Mouse (Mus musculus) heart, embryonic 14.5 days (tissue): ENCODE results near the gene Myo15b. TPM values are rescaled to one million over a fixed set of nuclear protein-coding genes. Genes with fewer than 3 reads are reported as not detected.

Source experiments
- ATAC-seq: fragments of 200-750 bp; cut with Nextera tagmentation; 2 replicates; pipeline ENCODE4 v1.8.0; 2017; ENCODE audit warnings: low read depth, moderate TSS enrichment; ENCODE audit not compliant: insufficient number of reproducible peaks, insufficient read depth, low FRiP score
- H3K27ac ChIP-seq, 2 experiments: fragments of 200-500 bp in 1 of 2; fragments of 300-500 bp in 1 of 2; sonication (generic) in 1 of 2; replicated peaks in 1 of 2; 2 replicates each; pipeline ENCODE4 v1.5.1; 2012 to 2014; ENCODE audit warnings: low read depth in 2 of 2, low read length in 2 of 2, control low read depth in 1 of 2, mild to moderate bottlenecking in 1 of 2, mixed read lengths in 1 of 2; ENCODE audit not compliant: control insufficient read depth in 1 of 2, insufficient read depth in 1 of 2
- H3K27me3 ChIP-seq: fragments of 300-500 bp; sonication (generic); 2 replicates; pipeline ENCODE4 v1.6.1; 2014; ENCODE audit warnings: mild to moderate bottlenecking, low read length, control low read depth; ENCODE audit not compliant: control insufficient read depth, insufficient read depth
- H3K36me3 ChIP-seq: fragments of 300-500 bp; sonication (generic); 2 replicates; pipeline ENCODE4 v1.6.1; 2014; ENCODE audit warnings: mild to moderate bottlenecking, control low read depth, low read length, mixed read lengths; ENCODE audit not compliant: control insufficient read depth, insufficient read depth
- H3K4me1 ChIP-seq, 2 experiments: fragments of 200-500 bp in 1 of 2; fragments of 300-500 bp in 1 of 2; sonication (generic) in 1 of 2; 2 replicates each; pipeline ENCODE4 v1.6.1; 2012 to 2014; ENCODE audit warnings: low read length in 2 of 2, control low read depth in 1 of 2, mixed read lengths in 1 of 2; ENCODE audit not compliant: control insufficient read depth in 2 of 2, insufficient read depth in 2 of 2
- H3K4me2 ChIP-seq: fragments of 300-500 bp; sonication (generic); 2 replicates; pipeline ENCODE4 v1.6.1; 2014; ENCODE audit warnings: mild to moderate bottlenecking, low read length
- H3K4me3 ChIP-seq, 2 experiments: fragments of 200-500 bp in 1 of 2; fragments of 300-500 bp in 1 of 2; sonication (generic) in 1 of 2; 2 replicates each; pipeline ENCODE4 v1.5.1; 2012 to 2014; ENCODE audit warnings: low read length in 2 of 2, mild to moderate bottlenecking in 2 of 2, control low read depth in 1 of 2, low read depth in 1 of 2, moderate library complexity in 1 of 2; ENCODE audit not compliant: control insufficient read depth in 1 of 2, insufficient read depth in 1 of 2
- H3K9ac ChIP-seq: fragments of 300-500 bp; sonication (generic); 2 replicates; pipeline ENCODE4 v1.6.1; 2014; ENCODE audit warnings: mild to moderate bottlenecking, low read length
- H3K9me3 ChIP-seq: fragments of 300-500 bp; sonication (generic); 2 replicates; pipeline ENCODE4 v1.6.1; 2016; ENCODE audit warnings: low read length, control low read depth; ENCODE audit not compliant: control insufficient read depth
- WGBS: fragments of 180-500 bp; shearing (Covaris S2); extraction: QIAGEN DNeasy Blood & Tissue Kit; methylation state at CpG from one replicate; pipeline ENCODE4 v1.1.7; 2014; 5-methylcytosine and 5-hydroxymethylcytosine counted together
- polyA plus RNA-seq: library from polyadenylated mRNA; unstranded; fragments of >200 nt; fragmentation: Nextera tagmentation; extraction: Ambion mirVana; gene quantifications from 2 replicates; pipeline ENCODE4 v1.2.1, GENCODE M21; 2014

Myo15b gene
- polyA plus RNA-seq, 1 experiment from 2014 or later = 0.22 TPM

GRCm38 (mm10) chr11:115888020-115888419, 29.8 kb downstream of the Myo15b start:
- Histone ChIP-seq H3K4me3 (no peak overlapping the region), H3K4me2 (no peak overlapping the region), H3K36me3 (peaks cover 6% of the 10 kb centered on the region; the same call in 1 of the 2 replicates), H3K27me3 (peaks cover 3% of the 10 kb centered on the region), H3K4me1 (peaks cover 2 to 5% of the 10 kb centered on the region in 2 experiments; a peak in 2 of 4 replicates), H3K9me3 (no peaks in the 10 kb centered on the region), H3K9ac (no peak overlapping the region), H3K27ac (no peak overlapping the region)
- no peak for ATAC-seq
- 91% methylated on average over 5 of the region's 5 CpGs for WGBS

- Histone ChIP-seq H3K4me2 (no peak overlapping the region), H3K27ac (no peak overlapping the region), H3K9ac (no peak overlapping the region), H3K4me1 (peaks cover 2 to 5% of the 10 kb centered on the region in 2 experiments; a peak in 2 of 4 replicates), H3K9me3 (no peaks in the 10 kb centered on the region), H3K4me3 (no peak overlapping the region), H3K27me3 (no peaks in the 10 kb centered on the region), H3K36me3 (peaks cover 18% of the 10 kb centered on the region)
- no peak for ATAC-seq
- 74% methylated on average over 6 of the region's 6 CpGs for WGBS
These were observed 31.0 kb downstream of the Myo15b start for GRCm38 (mm10) chr11:115889159-115889558.

- H3K9ac ChIP-seq = no peak overlapping the region
- no peaks in the 10 kb centered on the region for H3K27me3 ChIP-seq
- peaks cover 29% of the 10 kb centered on the region for H3K36me3 ChIP-seq
- H3K27ac ChIP-seq = no peak overlapping the region
- no peak overlapping the region for H3K4me3 ChIP-seq
- no peaks in the 10 kb centered on the region for H3K9me3 ChIP-seq
- no peak overlapping the region for H3K4me2 ChIP-seq
- no peak for ATAC-seq
- peaks cover 2 to 5% of the 10 kb centered on the region in 2 experiments; a peak in 2 of 4 replicates for H3K4me1 ChIP-seq
- WGBS = 33% methylated on average over 6 of the region's 6 CpGs
These were observed 34.0 kb downstream of the Myo15b start for GRCm38 (mm10) chr11:115892213-115892612.

GRCm38 (mm10) chr11:115893071-115893470, 34.9 kb downstream of the Myo15b start:
- 85% methylated on average over 9 of the region's 9 CpGs for WGBS
- no peak overlapping the region for H3K4me2 ChIP-seq
- peaks cover 29% of the 10 kb centered on the region for H3K36me3 ChIP-seq
- no peaks in the 10 kb centered on the region for H3K27me3 ChIP-seq
- ATAC-seq = no peak
- no peak overlapping the region for H3K27ac ChIP-seq
- H3K4me1 ChIP-seq = no peaks in the 10 kb centered on the region
- no peak overlapping the region for H3K9ac ChIP-seq
- H3K4me3 ChIP-seq = no peak overlapping the region
- no peaks in the 10 kb centered on the region for H3K9me3 ChIP-seq

GRCm38 (mm10) chr11:115894755-115895520, 36.7 kb downstream of the Myo15b start:
- H3K4me1 ChIP-seq = peaks cover 12 to 15% of the 10 kb centered on the region in 2 experiments

GRCm38 (mm10) chr11:115898446-115898845, 40.2 kb downstream of the Myo15b start:
- H3K4me3 ChIP-seq = no peak overlapping the region
- no peak for ATAC-seq
- H3K9ac ChIP-seq = no peak overlapping the region; the same call in 1 of the 2 replicates
- peaks cover 43 to 50% of the 10 kb centered on the region in 2 experiments for H3K4me1 ChIP-seq
- H3K27me3 ChIP-seq = no peaks in the 10 kb centered on the region
- WGBS = 70% methylated on average over 7 of the region's 7 CpGs
- H3K36me3 ChIP-seq = peaks cover 19% of the 10 kb centered on the region
- no peaks in the 10 kb centered on the region for H3K9me3 ChIP-seq
- H3K4me2 ChIP-seq = no peak overlapping the region
- H3K27ac ChIP-seq = peak overlapping the region in 1 of 2 experiments; percentile 99; a peak in 2 of 4 replicates

More at GRCm38 (mm10) chr11:115894755-115895520, 36.7 kb downstream of the Myo15b start:
- Histone ChIP-seq H3K36me3 (peaks cover 29% of the 10 kb centered on the region), H3K9ac (no peak overlapping the region), H3K9me3 (no peaks in the 10 kb centered on the region), H3K27me3 (no peaks in the 10 kb centered on the region), H3K27ac (no peak overlapping the region), H3K4me3 (no peak overlapping the region), H3K4me2 (no peak overlapping the region)
- WGBS = 60% methylated on average over 14 of the region's 14 CpGs
- ATAC-seq = no peak

- 15% methylated on average over 4 of the region's 4 CpGs for WGBS
- no peak overlapping the region for H3K4me3 ChIP-seq
- H3K27me3 ChIP-seq = no peaks in the 10 kb centered on the region
- ATAC-seq = no peak
- H3K9me3 ChIP-seq = no peaks in the 10 kb centered on the region
- H3K36me3 ChIP-seq = peaks cover 14% of the 10 kb centered on the region
- H3K9ac ChIP-seq = no peak overlapping the region; the same call in 1 of the 2 replicates
- H3K27ac ChIP-seq = peak overlapping the region; percentile 40 to 99; a peak in 3 of 4 replicates
- peaks cover 47 to 55% of the 10 kb centered on the region in 2 experiments for H3K4me1 ChIP-seq
- no peak overlapping the region for H3K4me2 ChIP-seq
These were observed 40.7 kb downstream of the Myo15b start for GRCm38 (mm10) chr11:115898886-115899285.
